Mouse (Mus musculus): Measurements from ENCODE around the gene Zfp276. TPM values are rescaled to one million over a fixed set of nuclear protein-coding genes. Genes with fewer than 3 reads are reported as not detected.
A peak's percentile ranks its signal among the peaks of the same experiment; 100 is the strongest.

Zfp276 gene
- total RNA-seq, 2 experiments from 2014 or later, result 22.8 to 26.0 TPM

- no peak for DNase-seq (ENCODE audit: low spot score in 2 of 2)
Measured at GRCm38 (mm10) chr8:123287362-123287761, 33.4 kb downstream of the Zfp276 start.

GRCm38 (mm10) chr8:123290166-123290565, 36.2 kb downstream of the Zfp276 start:
- peak in 1 of 2 experiments; percentile 49 for DNase-seq (ENCODE audit: low spot score in 2 of 2)

- DNase-seq (ENCODE audit: low spot score in 2 of 2), result no peak
Measured at GRCm38 (mm10) chr8:123290679-123291078, 36.7 kb downstream of the Zfp276 start.

- no peak for DNase-seq (ENCODE audit: low spot score in 2 of 2)
Measured at GRCm38 (mm10) chr8:123291716-123292115, 37.7 kb downstream of the Zfp276 start.

- no peak for DNase-seq (ENCODE audit: low spot score in 2 of 2)
Measured at GRCm38 (mm10) chr8:123292281-123292680, 38.3 kb downstream of the Zfp276 start.

- no peak for DNase-seq (ENCODE audit: low spot score in 2 of 2)
Measured at GRCm38 (mm10) chr8:123292785-123293184, 38.8 kb downstream of the Zfp276 start.

- no peak for DNase-seq (ENCODE audit: low spot score in 2 of 2)
Measured at GRCm38 (mm10) chr8:123298301-123298700, 44.3 kb downstream of the Zfp276 start.

GRCm38 (mm10) chr8:123308738-123309137, 54.7 kb downstream of the Zfp276 start:
- DNase-seq (ENCODE audit: low spot score in 2 of 2), result no peak

- no peak for DNase-seq (ENCODE audit: low spot score in 2 of 2)
Measured at GRCm38 (mm10) chr8:123317781-123318466, 63.9 kb downstream of the Zfp276 start.

GRCm38 (mm10) chr8:123318467-123318911, 64.5 kb downstream of the Zfp276 start, which contains the start of gene Fanca:
Gene Fanca (minus strand): TSS chr8:123318576.
- DNase-seq (ENCODE audit: low spot score in 2 of 2), result peak; percentile 77 to 91

Other genes with a start within 250 kb of the Zfp276 start
- gene Ankrd11, start 211.9 kb upstream of the Zfp276 start, total RNA-seq (2021), result 100 to 1,000 TPM; 165 to 176 TPM
- 10 to 100 TPM; 60.0 to 64.8 TPM for gene Spg7, start 191.3 kb upstream of the Zfp276 start, total RNA-seq (2021)
- gene Rpl13, start 151.8 kb upstream of the Zfp276 start, total RNA-seq (2021), result 100 to 1,000 TPM; 467 to 496 TPM
- gene Cpne7, start 136.8 kb upstream of the Zfp276 start, total RNA-seq (2021), result 100 to 1,000 TPM; 273 to 284 TPM
- 1 to 10 TPM; 2.2 to 3.2 TPM for gene Sult5a1, start 95.9 kb upstream of the Zfp276 start, total RNA-seq (2021)
- gene Dpep1, start 68.0 kb upstream of the Zfp276 start, total RNA-seq (2021), result under 1 TPM; 0.22 to 0.89 TPM
- 100 to 1,000 TPM in 1 of 2 experiments, 10 to 100 TPM in 1; 98.8 to 117 TPM for gene Chmp1a, start 41.4 kb upstream of the Zfp276 start, total RNA-seq (2021)
- 10 to 100 TPM in 1 of 2 experiments, 1 to 10 TPM in 1; 6.0 to 10.4 TPM for gene Spata33, start 41.4 kb upstream of the Zfp276 start, total RNA-seq (2021)
- 10 to 100 TPM; 85.8 to 95.4 TPM for gene Cdk10, start 29.4 kb upstream of the Zfp276 start, total RNA-seq (2021)
- 10 to 100 TPM; 75.1 to 75.8 TPM for gene Spata2l, start 18.0 kb upstream of the Zfp276 start, total RNA-seq (2021)
- gene Vps9d1, start 153 bp downstream of the Zfp276 start, total RNA-seq (2021), result 10 to 100 TPM; 49.1 to 54.5 TPM
- 1 to 10 TPM; 1.2 to 1.7 TPM for gene Fanca, start 64.4 kb downstream of the Zfp276 start, total RNA-seq (2021)
- gene Spire2, start 78.5 kb downstream of the Zfp276 start, total RNA-seq (2021), result 10 to 100 TPM; 17.0 TPM
- gene Tcf25, start 119.6 kb downstream of the Zfp276 start, total RNA-seq (2021), result 100 to 1,000 TPM; 487 TPM
- under 1 TPM in 1 of 2 experiments, not detected in 1; 0.07 TPM for gene Mc1r, start 152.9 kb downstream of the Zfp276 start, total RNA-seq (2021)
- gene Tubb3, start 157.2 kb downstream of the Zfp276 start, total RNA-seq (2021), result 100 to 1,000 TPM; 253 to 286 TPM
- gene Def8, start 169.3 kb downstream of the Zfp276 start, total RNA-seq (2021), result 10 to 100 TPM; 54.0 to 54.7 TPM
- gene Afg3l1, start 223.7 kb downstream of the Zfp276 start, total RNA-seq (2021), result 10 to 100 TPM; 23.6 to 24.9 TPM